Mouse (Mus musculus) megakaryocyte-erythroid progenitor cell, adult 5-6 weeks (primary cell): ENCODE results near the gene Ank2. TPM values are rescaled to one million over a fixed set of nuclear protein-coding genes. Genes with fewer than 3 reads are reported as not detected.

ENCODE experiments used
- ATAC-seq: replicated peaks from 2 replicates; pipeline ENCODE4 v1.8.0; 2016; ENCODE audit warnings: mild to moderate bottlenecking, inconsistent platforms; ENCODE audit not compliant: severe bottlenecking, poor library complexity, low FRiP score, low TSS enrichment
- total RNA-seq, 2 experiments: library from RNA; stranded (forward) in 1 of 2; stranded (reverse) in 1 of 2; fragments of 200-1000, 215-1000 nt in 1 of 2; fragments of >200 nt in 1 of 2; fragmentation: Nextera tagmentation in 1 of 2; gene quantifications; 2 replicates each; pipeline ENCODE4 v1.2.3; 2014 to 2017

The Ank2 gene
- total RNA-seq, 2 experiments from 2014 or later: 0.38 TPM; not detected in 1

DNA sequence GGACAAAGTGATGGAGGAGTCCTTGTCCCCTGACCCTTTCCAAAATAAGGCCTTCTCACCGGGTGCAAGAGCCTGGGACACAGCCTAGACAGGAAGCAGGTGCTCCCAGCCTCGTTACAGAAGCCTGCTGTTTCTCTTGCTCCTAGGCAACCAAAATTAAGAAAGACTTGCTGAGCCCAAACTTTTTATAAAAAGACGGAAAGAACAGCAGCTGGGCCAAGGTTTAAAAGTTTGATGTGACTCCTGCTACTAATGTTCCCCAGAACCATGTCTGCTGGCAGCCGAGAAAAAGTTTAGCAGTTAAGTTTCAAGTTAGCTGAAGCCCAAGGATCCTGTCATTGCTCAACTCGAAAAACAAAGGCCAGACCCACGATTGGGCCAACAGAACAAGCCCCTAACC, 480.0 kb downstream of the Ank2 start:
- no peak for ATAC-seq

DNA sequence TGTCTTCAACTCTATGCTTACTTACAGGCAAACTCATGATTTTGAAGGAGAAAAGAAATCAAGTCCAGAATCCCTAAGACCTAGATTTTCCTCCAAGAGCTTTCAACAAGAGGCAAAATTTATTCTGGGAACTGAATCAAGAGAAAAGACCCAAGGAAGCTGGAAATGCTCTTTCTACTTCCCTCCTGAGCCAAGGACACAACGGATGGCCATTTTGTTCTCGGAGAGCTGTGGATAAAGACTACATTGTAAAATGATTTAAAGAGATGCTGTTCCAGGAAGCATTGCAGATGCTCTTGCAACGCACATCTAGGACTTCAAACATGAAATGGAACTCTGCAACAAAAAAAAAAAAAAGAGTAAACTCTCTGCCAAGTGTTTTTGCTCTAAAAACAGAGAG, 481.6 kb downstream of the Ank2 start:
- no peak for ATAC-seq

- ATAC-seq: no peak
Measured at GRCm38 (mm10) chr3:127015596-127015995, 483.6 kb downstream of the Ank2 start.

DNA sequence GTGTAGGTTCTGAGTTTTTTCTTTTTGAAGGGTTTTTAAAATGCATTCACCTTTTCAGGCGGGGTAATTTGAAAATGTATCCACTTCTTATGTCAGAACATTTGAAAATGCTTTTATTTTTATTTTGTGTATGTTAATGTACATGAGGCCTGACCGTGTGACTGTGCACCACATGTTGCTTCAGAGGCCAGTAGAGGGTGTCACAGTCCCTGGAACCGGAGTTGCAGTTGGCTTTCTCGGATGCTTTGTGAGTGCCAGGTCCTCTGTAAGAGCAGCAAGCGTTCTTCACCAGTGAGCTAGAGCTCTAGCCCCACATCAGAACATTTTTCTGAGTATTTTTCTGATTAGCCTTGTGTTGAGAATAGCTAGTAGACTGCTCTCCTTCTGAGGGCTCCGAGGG, 484.0 kb downstream of the Ank2 start:
- ATAC-seq: no peak

DNA sequence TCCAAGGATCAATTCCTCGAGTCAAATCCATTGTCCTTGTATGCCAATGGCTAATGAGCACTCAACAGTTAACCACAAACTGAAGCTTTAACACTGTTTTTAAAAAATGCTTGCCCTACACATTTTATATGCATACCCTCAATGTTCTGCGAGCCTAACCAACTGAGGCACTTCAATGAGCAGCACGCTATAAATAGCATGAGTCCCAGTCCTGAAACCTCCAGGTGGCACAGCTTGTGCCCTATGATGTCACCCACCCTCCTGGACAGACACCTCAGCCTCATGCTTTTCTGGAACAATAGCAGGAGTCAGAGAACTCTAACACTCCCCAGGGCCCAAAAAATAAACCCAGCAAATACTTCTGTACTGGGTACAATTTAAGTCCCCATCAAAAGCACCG, 485.2 kb downstream of the Ank2 start:
- no peak for ATAC-seq

GRCm38 (mm10) chr3:127012525-127012924, 486.6 kb downstream of the Ank2 start:
- peak; percentile 71 for ATAC-seq

DNA sequence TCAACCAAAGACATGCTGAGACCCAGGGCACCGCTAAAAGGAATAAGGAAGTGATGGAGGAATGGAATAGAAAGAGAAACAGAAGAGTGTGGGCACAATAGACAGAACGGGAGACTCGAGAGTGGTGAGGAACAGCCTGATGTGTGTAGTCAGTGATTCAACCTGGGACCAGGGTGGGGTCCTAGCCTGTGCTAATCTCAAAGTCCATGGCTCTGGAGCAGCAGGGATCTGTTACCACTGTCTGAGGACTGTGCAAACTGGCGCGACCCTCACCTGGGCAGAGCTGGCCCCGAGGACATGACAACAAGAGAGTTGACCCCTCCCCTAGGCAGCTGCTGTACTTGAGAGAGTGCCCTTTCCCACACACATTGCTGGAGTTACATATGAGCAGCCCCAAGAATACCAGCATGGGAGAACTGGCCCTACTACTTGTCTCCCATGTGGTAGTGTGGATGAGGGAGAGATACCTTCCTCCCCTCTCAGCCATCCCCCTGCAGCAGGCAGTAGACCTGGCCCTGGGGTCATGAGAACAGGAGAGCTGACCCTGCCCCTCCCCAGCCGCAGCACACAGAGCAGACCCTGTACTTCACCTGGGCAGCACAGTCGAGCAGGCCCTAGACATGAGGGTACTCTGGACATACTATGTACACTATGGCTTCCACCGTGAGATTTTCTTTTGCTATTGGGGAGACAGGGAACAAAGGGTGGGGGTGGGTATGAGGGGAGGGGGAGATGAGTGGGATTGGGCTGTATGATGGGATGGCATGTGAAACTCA, 493.1 kb downstream of the Ank2 start:
- no peak for ATAC-seq

DNA sequence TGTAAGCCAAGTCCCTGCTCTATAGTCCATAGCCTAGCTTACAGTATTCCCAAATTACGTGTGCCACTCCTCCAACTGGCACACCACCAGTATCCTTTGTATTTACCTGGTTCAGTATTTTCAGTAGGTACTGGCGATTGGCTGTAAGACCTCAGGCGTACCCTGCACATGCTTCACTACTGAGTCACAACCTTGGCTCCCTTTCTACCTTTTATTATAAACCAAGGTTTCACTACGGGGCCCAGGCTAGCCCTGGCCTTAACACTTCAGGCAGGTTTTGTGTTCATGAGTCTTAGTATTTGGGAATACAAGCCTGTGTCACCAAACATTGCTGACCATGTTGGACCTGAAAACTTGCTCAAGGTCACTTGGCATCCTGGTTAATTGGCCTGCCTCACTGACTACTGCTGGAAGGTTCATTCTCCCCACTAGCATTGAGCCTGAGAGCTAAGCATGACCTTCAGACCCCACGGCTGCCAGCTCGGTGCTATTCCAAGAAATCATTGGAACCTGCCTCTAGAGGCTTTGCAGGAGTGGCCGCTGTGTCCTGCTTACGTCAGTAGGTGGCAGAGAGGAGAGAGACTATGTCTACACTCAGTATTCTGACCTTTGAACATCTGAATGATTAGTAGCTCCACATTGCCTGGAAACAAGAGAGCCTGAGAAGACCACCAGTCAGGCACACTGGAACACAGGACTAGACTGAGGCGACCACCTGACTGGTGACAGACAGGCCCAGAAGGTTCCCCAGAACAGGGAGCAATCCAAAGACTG, 494.1 kb downstream of the Ank2 start:
- no peak for ATAC-seq

GRCm38 (mm10) chr3:127003946-127004345, 495.2 kb downstream of the Ank2 start:
- no peak for ATAC-seq

DNA sequence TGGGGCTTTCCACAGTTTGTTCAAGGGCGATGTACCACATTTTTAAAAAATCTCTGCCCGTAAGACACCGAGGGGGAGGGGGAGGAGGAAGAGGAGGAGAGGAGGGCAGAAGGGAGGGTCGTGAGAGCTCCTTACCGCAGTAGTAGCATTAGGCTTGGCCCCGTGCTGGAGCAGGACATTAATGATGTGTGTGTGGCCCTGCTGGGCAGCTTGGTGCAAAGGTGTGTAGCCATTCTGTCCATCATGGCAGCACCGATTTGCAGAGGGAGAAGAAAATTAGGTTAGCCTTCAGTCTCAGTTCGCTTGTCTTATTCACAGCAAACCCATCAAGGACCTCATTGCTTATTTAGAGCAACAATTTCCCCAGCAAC, 500.4 kb downstream of the Ank2 start:
- no peak for ATAC-seq

DNA sequence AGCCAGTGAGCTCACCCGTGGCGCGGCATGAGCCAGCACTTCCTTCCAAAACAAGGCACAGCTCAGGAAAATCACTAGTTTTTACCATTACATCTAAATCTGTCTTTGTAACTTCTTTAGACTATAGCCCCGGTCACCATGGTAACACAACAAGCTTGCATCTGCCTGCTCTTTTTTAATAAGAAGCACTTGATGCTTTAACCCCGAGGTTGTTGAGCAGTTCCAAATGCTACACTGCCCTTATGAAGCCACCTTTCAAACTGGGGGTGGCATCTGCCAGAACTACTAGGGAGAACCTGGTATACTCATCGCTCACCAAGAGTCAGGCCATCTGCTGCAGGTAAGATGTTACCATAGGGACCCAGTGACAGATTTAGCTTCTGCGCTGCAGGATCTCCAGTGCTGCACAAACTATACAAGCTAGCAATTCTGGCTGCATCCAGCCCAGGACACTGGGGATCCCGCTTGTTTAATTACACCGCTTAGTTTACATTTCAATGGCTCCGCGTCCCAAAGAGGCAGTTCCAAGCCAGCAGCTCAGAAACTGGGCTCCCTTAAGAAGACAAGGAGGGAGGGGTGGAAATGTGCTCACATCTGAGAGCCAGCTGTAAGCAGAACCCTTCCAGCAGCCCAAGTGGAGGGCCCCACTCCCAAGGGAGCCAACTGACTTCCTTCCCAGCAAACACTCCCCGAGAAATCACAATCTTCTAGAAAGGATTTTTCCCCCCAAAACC, 501.0 kb downstream of the Ank2 start:
- ATAC-seq: no peak

GRCm38 (mm10) chr3:126997391-126998007, 501.7 kb downstream of the Ank2 start:
- ATAC-seq: no peak

- no peak for ATAC-seq
Measured at GRCm38 (mm10) chr3:126996721-126997120, 502.4 kb downstream of the Ank2 start.

DNA sequence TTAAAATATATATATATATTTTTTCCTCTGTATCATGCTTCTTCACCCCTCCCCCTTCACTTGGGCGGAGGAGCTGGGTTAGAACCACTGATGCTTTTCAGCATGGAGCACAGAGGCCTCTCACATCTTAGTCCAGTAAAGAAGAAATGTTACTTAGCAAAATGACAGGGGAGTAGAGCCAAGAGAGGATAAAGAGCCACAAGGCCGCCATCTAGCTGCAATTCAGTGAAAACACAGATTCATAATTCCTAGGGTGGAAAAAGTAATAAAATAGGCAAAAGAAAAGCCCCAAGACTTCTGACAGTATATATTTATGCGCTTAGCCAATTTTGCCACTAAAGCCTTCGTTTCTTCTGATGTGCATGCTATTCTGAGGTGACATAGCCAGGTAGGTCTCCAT, 503.2 kb downstream of the Ank2 start:
- no peak for ATAC-seq

DNA sequence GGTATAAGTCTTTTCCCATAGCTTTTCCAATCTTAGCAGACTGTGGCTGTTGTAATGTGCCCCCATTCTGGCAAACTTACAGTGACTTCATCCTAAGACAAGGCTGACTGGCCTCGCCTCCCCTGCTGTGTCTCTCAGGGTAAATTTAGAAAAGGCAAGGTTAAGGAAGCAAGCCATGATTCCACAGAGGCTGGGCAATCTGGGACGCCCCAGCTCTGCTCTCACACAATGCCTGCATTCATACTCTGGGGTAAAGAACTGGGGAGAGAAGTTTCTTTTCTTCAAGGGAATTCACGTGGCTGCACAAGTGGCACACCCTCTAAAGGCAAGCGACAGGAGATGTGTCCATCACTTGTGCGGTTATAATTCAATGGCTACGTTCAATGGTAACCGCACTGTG, 505.0 kb downstream of the Ank2 start:
- ATAC-seq: no peak

DNA sequence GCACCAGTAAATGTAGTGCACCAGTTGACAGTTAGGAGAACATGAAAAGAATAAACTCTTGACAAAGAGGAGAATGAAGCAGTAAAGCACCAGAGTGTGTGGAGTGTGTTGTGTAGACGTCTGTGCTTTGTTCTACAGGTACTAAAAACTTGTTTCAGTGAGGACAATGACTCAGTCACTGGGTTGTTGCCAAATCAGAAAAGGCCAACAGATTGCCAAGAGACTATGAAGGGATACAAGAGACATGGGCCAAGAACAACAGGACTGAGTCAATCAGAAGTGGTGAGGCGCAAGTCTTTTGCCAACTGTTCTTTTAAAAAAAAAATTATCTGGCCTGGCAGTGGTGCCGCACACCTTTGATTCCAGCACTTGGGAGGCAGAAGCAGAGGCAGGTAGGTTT, 509.2 kb downstream of the Ank2 start:
- no peak for ATAC-seq

GRCm38 (mm10) chr3:126986687-126987086, 512.5 kb downstream of the Ank2 start:
- ATAC-seq: no peak

DNA sequence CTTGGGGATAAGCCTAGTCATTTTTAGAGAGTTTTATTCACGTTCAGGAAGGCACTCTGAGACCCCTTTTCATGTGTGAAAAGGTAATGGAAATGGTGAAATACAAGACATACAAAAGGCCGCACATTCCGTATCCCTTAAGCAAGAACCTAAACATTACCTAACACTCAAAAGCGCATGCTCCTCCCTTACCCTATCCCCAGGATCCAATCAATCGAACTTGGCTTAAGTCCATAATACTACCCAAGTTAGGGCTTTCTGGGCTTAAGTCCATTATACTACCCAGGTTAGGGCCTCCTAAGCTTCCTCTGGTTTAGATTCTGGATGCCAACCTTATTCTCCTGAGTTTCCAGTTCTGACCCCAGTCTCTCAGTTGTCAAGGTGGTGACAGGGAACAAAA, 516.3 kb downstream of the Ank2 start:
- no peak for ATAC-seq

- no peak for ATAC-seq
Measured at GRCm38 (mm10) chr3:126981163-126981562, 518.0 kb downstream of the Ank2 start.

- ATAC-seq: no peak
Measured at GRCm38 (mm10) chr3:126979635-126980034, 519.5 kb downstream of the Ank2 start.
